Mouse (Mus musculus) 416B (cell line): ENCODE results near the gene Itgal.
A peak's percentile ranks its signal among the peaks of the same experiment; 100 is the strongest.

Source experiments
- DNase-seq: peaks from one replicate; pipeline ENCODE4 v3.0.0; 2011; ENCODE audit warnings: low read depth

The Itgal gene

GRCm38 (mm10) chr7:127296098-127296497 is at the start of gene Itgal:
Gene Itgal (plus strand): TSS chr7:127296260.
- peak; percentile 93 for DNase-seq

GRCm38 (mm10) chr7:127250511-127250910 is 45.5 kb upstream of the Itgal start:
- DNase-seq: peak; percentile 63

- peak; percentile 78 for DNase-seq
Measured at GRCm38 (mm10) chr7:127252414-127252813, 43.6 kb upstream of the Itgal start.

GRCm38 (mm10) chr7:127253341-127253740 is 42.7 kb upstream of the Itgal start:
- no peak for DNase-seq

GRCm38 (mm10) chr7:127253821-127254769 is 42.0 kb upstream of the Itgal start:
- DNase-seq: no peak

- peak; percentile 70 for DNase-seq
Measured at GRCm38 (mm10) chr7:127255008-127255407, 41.1 kb upstream of the Itgal start.

- no peak for DNase-seq
Measured at GRCm38 (mm10) chr7:127255965-127256364, 40.1 kb upstream of the Itgal start.

GRCm38 (mm10) chr7:127256518-127256917 is 39.5 kb upstream of the Itgal start:
- DNase-seq: no peak

- peak; percentile 42 for DNase-seq
Measured at GRCm38 (mm10) chr7:127259186-127259905, 36.7 kb upstream of the Itgal start.

GRCm38 (mm10) chr7:127260309-127261111 is 35.5 kb upstream of the Itgal start, which contains the start of gene Dctpp1:
Gene Dctpp1 (minus strand): TSS chr7:127260709.
- DNase-seq: peak; percentile 100

- no peak for DNase-seq
Measured at GRCm38 (mm10) chr7:127262218-127262961, 33.7 kb upstream of the Itgal start.

GRCm38 (mm10) chr7:127263526-127263925 is 32.5 kb upstream of the Itgal start:
- no peak for DNase-seq

GRCm38 (mm10) chr7:127270256-127270655 is 25.8 kb upstream of the Itgal start:
- peak; percentile 92 for DNase-seq

GRCm38 (mm10) chr7:127270666-127271065 is 25.4 kb upstream of the Itgal start:
- DNase-seq: no peak

- no peak for DNase-seq
Measured at GRCm38 (mm10) chr7:127271093-127271492, 25.0 kb upstream of the Itgal start.

- no peak for DNase-seq
Measured at GRCm38 (mm10) chr7:127272566-127272965, 23.5 kb upstream of the Itgal start.

GRCm38 (mm10) chr7:127273118-127273923 is 22.7 kb upstream of the Itgal start:
- DNase-seq: no peak

- peak; percentile 98 for DNase-seq
Measured at GRCm38 (mm10) chr7:127273925-127274789, 21.9 kb upstream of the Itgal start, which contains the start of gene Sephs2. Gene Sephs2 (minus strand): TSS chr7:127274055.

- DNase-seq: no peak
Measured at GRCm38 (mm10) chr7:127276519-127276961, 19.5 kb upstream of the Itgal start.
